Mouse (Mus musculus): ENCODE data around the gene Cavin4. TPM values are rescaled to one million over a fixed set of nuclear protein-coding genes. Genes with fewer than 3 reads are reported as not detected.

Gene Cavin4
- not detected for total RNA-seq (2023)

GRCm38 (mm10) chr4:48663271-48663670, at the start of gene Cavin4:
Gene Cavin4 (plus strand): TSS chr4:48663514.

Other genes starting within 250 kb of the Cavin4 start
- 10 to 100 TPM; 25.9 to 27.2 TPM for gene Tex10, start 190.1 kb upstream of the Cavin4 start, total RNA-seq (2023)
- 10 to 100 TPM; 22.0 to 25.8 TPM for gene Msantd3, start 123.6 kb upstream of the Cavin4 start, total RNA-seq (2023)
- gene Tmeff1, start 78.3 kb upstream of the Cavin4 start, total RNA-seq (2023): under 1 TPM in 1 of 2 experiments, not detected in 1; 0.33 TPM